Comparison of ENCODE assay signal across 9 mouse cellular contexts in the genomic region with DNA sequence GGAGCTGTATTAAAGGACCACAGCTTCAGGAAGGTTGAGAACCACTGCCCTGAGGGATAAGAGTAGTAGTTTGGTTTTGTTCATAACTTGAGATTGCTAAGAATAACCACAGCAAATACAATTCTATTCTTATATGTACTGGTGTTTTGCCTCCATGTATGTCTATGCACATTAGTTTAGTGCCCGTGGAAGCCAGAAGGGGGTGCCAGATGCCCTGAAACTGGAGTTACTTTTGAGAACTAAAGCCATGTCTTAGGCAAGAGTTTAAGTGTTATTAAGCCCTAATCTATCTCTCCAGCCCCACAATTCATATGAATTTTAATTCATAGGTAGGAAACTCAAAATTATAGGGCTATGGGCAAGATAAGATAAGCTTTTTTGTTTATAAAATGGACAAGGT. TPM values are rescaled to one million over a fixed set of nuclear protein-coding genes. Genes with fewer than 3 reads are reported as not detected.
A peak's percentile ranks its signal among the peaks of the same experiment; 100 is the strongest.
DNase-seq lines count a peak whose midpoint lies in the region; TF ChIP-seq lines count a peak whose summit lies in the region.
"Had no signal": no experiment of that assay in that cellular context is flagged by ENCODE, and none has a peak within 500 bp of the region (broad histone marks: within the 10 kb centered on the region; RNA-seq: fewer than 3 reads in every experiment).

No protein-coding gene starts in this region.

- no peaks in the 10 kb centered on the region for H3K79me2 ChIP-seq in C2C12 (ENCODE audit: control insufficient read depth, insufficient read depth)

- H3K27me3 ChIP-seq in C2C12 (ENCODE audit: control insufficient read depth, insufficient read depth, insufficient read length), result no peaks in the 10 kb centered on the region
- H3K27me3 ChIP-seq: limb, embryonic 13.5 days had no signal

- H3ac ChIP-seq in C2C12 (ENCODE audit: control insufficient read depth, insufficient read length, low read depth), result no peak overlapping the region

- TF ChIP-seq CTCF in C2C12 (IDR thresholded peaks at IDR 0.05; ENCODE audit: control insufficient read depth, insufficient read depth, insufficient read length), result peak; percentile 16
- peak; percentile 67 for TF ChIP-seq CTCF in gastrocnemius, adult 2 months (IDR thresholded peaks at IDR 0.05)
- TF ChIP-seq CTCF in left cerebral cortex, adult 2 months (IDR thresholded peaks at IDR 0.05), result peak; percentile 72

- intact Hi-C loops in gastrocnemius, adult 2 months (cut with DNase I), result no loop called here
- intact Hi-C loops in left cerebral cortex, adult 2 months (cut with DNase I), result no loop called here

- no peaks in the 10 kb centered on the region for H3K79me3 ChIP-seq in C2C12 (ENCODE audit: low read depth)

- H3K4me3 ChIP-seq in C2C12 (ENCODE audit: insufficient read depth, poor library complexity, severe bottlenecking), result no peak overlapping the region
- no peak overlapping the region for H3K4me3 ChIP-seq in gastrocnemius, adult 2 months
- H3K4me3 ChIP-seq in left cerebral cortex, adult 2 months, result no peak overlapping the region
- H3K4me3 ChIP-seq: limb, embryonic 13.5 days had no signal

- H3K27ac ChIP-seq in gastrocnemius, adult 2 months, result no peak overlapping the region
- H3K27ac ChIP-seq in left cerebral cortex, adult 2 months, result no peak overlapping the region
- H3K27ac ChIP-seq: limb, embryonic 13.5 days had no signal

- H3K36me3 ChIP-seq in C2C12 (ENCODE audit: control insufficient read depth, insufficient read depth), result no peaks in the 10 kb centered on the region
- H3K36me3 ChIP-seq: limb, embryonic 13.5 days had no signal

- DNase-seq in gastrocnemius, adult 18-20 months (ENCODE audit: low spot score), result peak; percentile 47
- no peak for DNase-seq in gastrocnemius, postnatal 25 days
- peak; percentile 83 for DNase-seq in adrenal gland, postnatal 10 days
- peak; percentile 62 for DNase-seq in gastrocnemius, adult 2 months
- DNase-seq in left cerebral cortex, adult 2 months (ENCODE audit: extremely low spot score in 1 of 2, low spot score in 2 of 2), result peak; percentile 22 to 31
- peak; percentile 33 for DNase-seq in ovary, postnatal 10 days (ENCODE audit: low spot score)
- peak; percentile 82 for DNase-seq in thymus, postnatal 4 days

TF ChIP-seq in C2C12, 6 proteins besides CTCF, POLR2A, EP300 and RAD21:
- TF ChIP-seq MYOG (IDR thresholded peaks at IDR 0.05; ENCODE audit: control insufficient read depth, extremely low read depth, insufficient read length) (no peak), FOSL1 (IDR thresholded peaks at IDR 0.05; ENCODE audit: insufficient read depth, low read length, poor library complexity, severe bottlenecking) (no peak), CEBPB (IDR thresholded peaks at IDR 0.05; ENCODE audit: low read depth) (no peak)
TF ChIP-seq in C2C12: peak in this region for 0.

RNA-seq across cellular contexts. Expression of gene Exd1, which starts 5.3 kb away (rescaled TPM):
- total RNA-seq in gastrocnemius, adult 18-20 months (2021), result 1 to 10 TPM; 1.2 to 1.9 TPM
- under 1 TPM; 0.51 to 0.82 TPM for total RNA-seq in gastrocnemius, postnatal 25 days (2021)
- 0.05 TPM for polyA plus RNA-seq in C2C12 (2012; fragmentation: generic; extraction: Trizol)
- total RNA-seq in adrenal gland, postnatal 10 days (2021), result 1 to 10 TPM in 1 of 2 experiments, under 1 TPM in 1; 0.79 to 1.1 TPM
- 1 to 10 TPM in 1 of 2 experiments, under 1 TPM in 1; 0.77 to 2.0 TPM for total RNA-seq in gastrocnemius, adult 2 months (2021)
- under 1 TPM; 0.50 to 0.61 TPM for total RNA-seq in left cerebral cortex, adult 2 months (2021)

RNA-seq across cellular contexts. Expression of gene Chp1, which starts 5.4 kb away (rescaled TPM):
- total RNA-seq in gastrocnemius, adult 18-20 months (2021), result 10 to 100 TPM; 75.7 to 78.6 TPM
- total RNA-seq in gastrocnemius, postnatal 25 days (2021), result 10 to 100 TPM; 60.8 to 84.9 TPM
- polyA plus RNA-seq in C2C12 (2012; fragmentation: generic; extraction: Trizol), result 51.9 TPM
- total RNA-seq in adrenal gland, postnatal 10 days (2021), result 100 to 1,000 TPM; 192 to 233 TPM
- total RNA-seq in gastrocnemius, adult 2 months (2021), result 10 to 100 TPM; 75.1 to 80.9 TPM
- total RNA-seq in left cerebral cortex, adult 2 months (2021), result 100 to 1,000 TPM; 173 to 174 TPM

Comparison
In these comparisons a context has a peak if more than half of its experiments do, and no peak if none do; other contexts are left out.
1. CTCF ChIP-seq: peak in every context shown above with its lines; median percentile 72 in left cerebral cortex, adult 2 months; 67 in gastrocnemius, adult 2 months; 16 in C2C12.